Mouse (Mus musculus): ENCODE measurements around the gene Fam168a. TPM values are rescaled to one million over a fixed set of nuclear protein-coding genes. Genes with fewer than 3 reads are reported as not detected.

Gene Fam168a
- 27.8 and 33.6 TPM in 2 replicates for polyA plus RNA-seq (2015; fragmentation: Nextera tagmentation; extraction: Ambion mirVana)

- Histone ChIP-seq H3K27ac (replicated peaks) (peak within 1 kb of the TSS; percentile 98), H3K9me3 (no peaks in the 10 kb centered on the region), H3K4me3 (peak within 1 kb of the TSS; percentile 79), H3K4me2 (peak within 1 kb of the TSS; percentile 89), H3K9ac (peak within 1 kb of the TSS; percentile 96), H3K27me3 (replicated peaks) (no peaks in the 10 kb centered on the region), H3K36me3 (no peaks in the 10 kb centered on the region), H3K4me1 (peaks cover 17% of the 10 kb centered on the region)
- under 1% methylated on average over 32 of the region's 37 CpGs for WGBS
- peak; percentile 99 for ATAC-seq (ENCODE audit: extremely low read depth, insufficient number of reproducible peaks, low FRiP score, low TSS enrichment)
These were observed at the start of gene Fam168a for GRCm38 (mm10) chr7:100706143-100706841. TSS of gene Fam168a (plus strand) at chr7:100706635.

DNA sequence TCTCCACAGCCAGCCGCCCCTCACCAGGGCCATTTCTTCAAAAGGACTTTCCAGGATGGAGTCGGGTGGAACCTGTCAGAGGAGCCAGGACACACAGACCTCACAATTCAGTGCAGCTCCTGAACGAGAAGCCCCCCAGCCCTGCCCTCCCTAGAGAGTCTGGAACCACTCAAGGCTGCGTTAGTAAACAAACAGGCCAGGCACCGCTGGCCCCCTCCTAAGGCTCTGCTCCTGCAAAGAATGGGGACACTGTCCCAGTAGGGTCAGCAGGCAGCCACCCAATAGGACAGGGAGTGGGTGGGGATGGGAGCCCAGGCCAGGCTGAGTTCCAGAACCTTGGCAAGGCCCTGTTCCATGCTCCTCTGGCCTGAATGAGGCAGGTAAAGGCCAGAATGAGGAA lies 49.7 kb upstream of the Fam168a start:
- Histone ChIP-seq H3K27ac (replicated peaks) (no peak overlapping the region), H3K4me2 (no peak overlapping the region), H3K9ac (no peak overlapping the region), H3K4me1 (peaks cover 9% of the 10 kb centered on the region; the same call in 1 of the 2 replicates), H3K36me3 (no peaks in the 10 kb centered on the region), H3K27me3 (replicated peaks) (no peaks in the 10 kb centered on the region), H3K9me3 (no peaks in the 10 kb centered on the region), H3K4me3 (no peak overlapping the region)
- no peak for ATAC-seq (ENCODE audit: extremely low read depth, insufficient number of reproducible peaks, low FRiP score, low TSS enrichment)
- WGBS = 42% methylated on average over 5 of the region's 5 CpGs

- Histone ChIP-seq H3K4me3 (peak overlapping the region; percentile 21; the same call in 1 of the 2 replicates), H3K27me3 (replicated peaks) (no peaks in the 10 kb centered on the region), H3K9ac (peak overlapping the region; percentile 44; the same call in 1 of the 2 replicates), H3K36me3 (no peaks in the 10 kb centered on the region), H3K27ac (replicated peaks) (no peak overlapping the region), H3K4me1 (peaks cover 13% of the 10 kb centered on the region), H3K9me3 (no peaks in the 10 kb centered on the region), H3K4me2 (peak overlapping the region; percentile 57)
- WGBS = 32% methylated on average over 18 of the region's 18 CpGs
- ATAC-seq (ENCODE audit: extremely low read depth, insufficient number of reproducible peaks, low FRiP score, low TSS enrichment) = no peak
These were observed 48.3 kb upstream of the Fam168a start for GRCm38 (mm10) chr7:100658093-100658578.

GRCm38 (mm10) chr7:100661264-100661663 lies 45.2 kb upstream of the Fam168a start:
- no peak overlapping the region for H3K4me2 ChIP-seq
- no peaks in the 10 kb centered on the region for H3K9me3 ChIP-seq
- H3K36me3 ChIP-seq = no peaks in the 10 kb centered on the region
- no peak overlapping the region for H3K4me3 ChIP-seq
- peaks cover 27% of the 10 kb centered on the region for H3K4me1 ChIP-seq
- H3K27ac ChIP-seq (replicated peaks) = no peak overlapping the region
- H3K9ac ChIP-seq = no peak overlapping the region
- 77% methylated on average over 7 of the region's 7 CpGs for WGBS
- no peak for ATAC-seq (ENCODE audit: extremely low read depth, insufficient number of reproducible peaks, low FRiP score, low TSS enrichment)
- H3K27me3 ChIP-seq (replicated peaks) = no peaks in the 10 kb centered on the region

GRCm38 (mm10) chr7:100662231-100662630 lies 44.2 kb upstream of the Fam168a start, which contains the start of gene Plekhb1:
TSS of gene Plekhb1 (minus strand) at chr7:100662414.
- Histone ChIP-seq H3K4me2 (peak within 1 kb of the TSS; percentile 61), H3K36me3 (no peaks in the 10 kb centered on the region), H3K4me3 (peak within 1 kb of the TSS; percentile 22; the same call in 1 of the 2 replicates), H3K27me3 (replicated peaks) (no peaks in the 10 kb centered on the region), H3K4me1 (peaks cover 27% of the 10 kb centered on the region), H3K9me3 (no peaks in the 10 kb centered on the region), H3K27ac (replicated peaks) (peak within 1 kb of the TSS; percentile 28; the same call in 1 of the 2 replicates), H3K9ac (peak within 1 kb of the TSS; percentile 61; the same call in 1 of the 2 replicates)
- no peak for ATAC-seq (ENCODE audit: extremely low read depth, insufficient number of reproducible peaks, low FRiP score, low TSS enrichment)
- WGBS = 68% methylated on average over 8 of the region's 8 CpGs

- ATAC-seq (ENCODE audit: extremely low read depth, insufficient number of reproducible peaks, low FRiP score, low TSS enrichment) = 0 out of 2 replicates have a peak, but pooled peaks have one; percentile 58
- H3K9me3 ChIP-seq = no peaks in the 10 kb centered on the region
- H3K36me3 ChIP-seq = no peaks in the 10 kb centered on the region
- peak overlapping the region; percentile 28; the same call in 1 of the 2 replicates for H3K27ac ChIP-seq (replicated peaks)
- H3K27me3 ChIP-seq (replicated peaks) = no peaks in the 10 kb centered on the region
- H3K4me2 ChIP-seq = peak overlapping the region; percentile 61
- H3K9ac ChIP-seq = peak overlapping the region; percentile 61; the same call in 1 of the 2 replicates
- WGBS = 2% methylated on average over 13 of the region's 13 CpGs
- H3K4me3 ChIP-seq = peak overlapping the region; percentile 22; the same call in 1 of the 2 replicates
- H3K4me1 ChIP-seq = peaks cover 25% of the 10 kb centered on the region
These were observed 43.2 kb upstream of the Fam168a start for GRCm38 (mm10) chr7:100663190-100663589.

DNA sequence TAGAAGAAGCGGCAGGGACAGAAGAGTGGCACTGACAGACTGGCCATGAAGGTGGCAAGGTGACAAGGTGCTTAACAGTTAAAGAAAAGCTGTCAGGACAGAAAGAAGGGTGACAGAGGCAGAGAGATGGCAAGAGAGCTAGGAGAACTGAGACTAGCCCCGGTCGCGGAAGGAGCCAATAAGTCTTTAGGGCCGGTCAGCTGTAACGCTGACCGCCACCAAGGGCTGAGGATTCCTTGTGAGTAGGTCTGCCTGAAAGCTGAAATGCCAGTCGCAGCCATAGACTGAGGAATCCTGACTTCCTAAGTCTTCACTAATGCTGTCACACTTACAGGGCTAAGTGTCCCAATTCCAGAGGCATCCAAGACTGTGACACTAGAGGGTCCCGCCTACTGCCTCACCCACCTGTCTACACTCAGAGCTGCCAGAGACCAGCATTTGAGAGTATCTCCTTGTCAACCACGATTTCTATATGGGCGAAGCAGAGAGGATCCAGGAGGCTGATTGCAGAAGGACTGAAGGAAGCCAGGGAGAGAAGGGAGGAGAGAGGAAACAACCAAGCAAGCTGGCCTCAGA lies 42.6 kb upstream of the Fam168a start:
- Histone ChIP-seq H3K9me3 (no peaks in the 10 kb centered on the region), H3K4me1 (peaks cover 19% of the 10 kb centered on the region), H3K9ac (peak overlapping the region; percentile 57; the same call in 1 of the 2 replicates), H3K27me3 (replicated peaks) (no peaks in the 10 kb centered on the region), H3K4me3 (peak overlapping the region; percentile 22; the same call in 1 of the 2 replicates), H3K4me2 (peak overlapping the region; percentile 61), H3K27ac (replicated peaks) (no peak overlapping the region), H3K36me3 (no peaks in the 10 kb centered on the region)
- ATAC-seq (ENCODE audit: extremely low read depth, insufficient number of reproducible peaks, low FRiP score, low TSS enrichment) = no peak
- WGBS = 50% methylated on average over 11 of the region's 11 CpGs

DNA sequence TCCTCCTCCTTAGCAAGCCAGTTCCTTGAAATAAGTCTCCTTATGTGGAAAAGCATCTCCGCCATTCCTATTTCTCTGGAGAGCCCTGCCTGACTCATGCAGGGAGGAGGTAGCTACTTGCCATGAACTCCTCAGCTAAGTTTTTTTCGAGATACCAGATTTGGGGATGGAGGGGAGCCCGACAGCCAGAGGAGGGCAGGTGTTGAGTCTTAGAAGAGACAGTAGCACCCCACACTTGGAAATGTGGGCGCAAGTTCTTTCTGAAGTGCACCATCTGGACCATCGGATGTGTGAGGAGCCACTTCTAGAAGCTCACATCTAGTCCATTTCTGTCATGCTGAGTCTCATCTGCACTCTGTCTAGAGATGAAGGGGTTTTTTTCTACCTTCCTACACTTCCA lies 35.8 kb upstream of the Fam168a start:
- Histone ChIP-seq H3K4me2 (no peak overlapping the region), H3K27me3 (replicated peaks) (peaks cover 10% of the 10 kb centered on the region; the same call in 1 of the 2 replicates), H3K4me1 (no peaks in the 10 kb centered on the region; the same call in 1 of the 2 replicates), H3K9ac (no peak overlapping the region), H3K27ac (replicated peaks) (no peak overlapping the region), H3K36me3 (no peaks in the 10 kb centered on the region), H3K4me3 (no peak overlapping the region), H3K9me3 (no peaks in the 10 kb centered on the region)
- WGBS = 75% methylated on average over 5 of the region's 5 CpGs
- ATAC-seq (ENCODE audit: extremely low read depth, insufficient number of reproducible peaks, low FRiP score, low TSS enrichment) = no peak

GRCm38 (mm10) chr7:100673452-100673851 lies 33.0 kb upstream of the Fam168a start:
- Histone ChIP-seq H3K4me1 (no peaks in the 10 kb centered on the region; the same call in 1 of the 2 replicates), H3K27me3 (replicated peaks) (peaks cover 10% of the 10 kb centered on the region; the same call in 1 of the 2 replicates), H3K4me2 (no peak overlapping the region), H3K4me3 (no peak overlapping the region), H3K36me3 (no peaks in the 10 kb centered on the region), H3K27ac (replicated peaks) (no peak overlapping the region), H3K9ac (no peak overlapping the region), H3K9me3 (no peaks in the 10 kb centered on the region)
- WGBS = 65% methylated on average over 7 of the region's 7 CpGs
- no peak for ATAC-seq (ENCODE audit: extremely low read depth, insufficient number of reproducible peaks, low FRiP score, low TSS enrichment)

GRCm38 (mm10) chr7:100674941-100675340 lies 31.5 kb upstream of the Fam168a start:
- no peak for ATAC-seq (ENCODE audit: extremely low read depth, insufficient number of reproducible peaks, low FRiP score, low TSS enrichment)
- Histone ChIP-seq H3K4me2 (no peak overlapping the region), H3K9ac (no peak overlapping the region), H3K9me3 (no peaks in the 10 kb centered on the region), H3K36me3 (no peaks in the 10 kb centered on the region), H3K27me3 (replicated peaks) (peaks cover 10% of the 10 kb centered on the region; the same call in 1 of the 2 replicates), H3K27ac (replicated peaks) (no peak overlapping the region), H3K4me1 (peaks cover 4% of the 10 kb centered on the region; the same call in 1 of the 2 replicates), H3K4me3 (no peak overlapping the region)
- 52% methylated on average over 2 of the region's 2 CpGs for WGBS

GRCm38 (mm10) chr7:100678052-100678451 lies 28.4 kb upstream of the Fam168a start:
- Histone ChIP-seq H3K27ac (replicated peaks) (no peak overlapping the region), H3K4me1 (peaks cover 4% of the 10 kb centered on the region; the same call in 1 of the 2 replicates), H3K9ac (no peak overlapping the region), H3K36me3 (no peaks in the 10 kb centered on the region), H3K9me3 (no peaks in the 10 kb centered on the region), H3K4me3 (no peak overlapping the region), H3K4me2 (no peak overlapping the region), H3K27me3 (replicated peaks) (no peaks in the 10 kb centered on the region)
- no peak for ATAC-seq (ENCODE audit: extremely low read depth, insufficient number of reproducible peaks, low FRiP score, low TSS enrichment)
- 79% methylated on average over 5 of the region's 5 CpGs for WGBS

All from heart, embryonic 13.5 days (tissue).